Mouse (Mus musculus) CH12.LX (cell line): ENCODE measurements around the gene Slc22a22.

ENCODE experiments used
- JUN ChIP-seq: IDR thresholded peaks from 2 replicates; pipeline ENCODE4 v1.6.1; 2011; ENCODE audit warnings: low read depth, mild to moderate bottlenecking, low read length, improper control_type of control experiment, moderate library complexity; ENCODE audit not compliant: insufficient read depth
- RAD21 ChIP-seq: IDR thresholded peaks from 2 replicates; pipeline ENCODE4 v1.6.1; 2011; ENCODE audit warnings: low read depth, mild to moderate bottlenecking, low read length, improper control_type of control experiment, moderate library complexity
- TCF12 ChIP-seq: IDR thresholded peaks from 2 replicates; pipeline ENCODE4 v1.6.1; 2014; ENCODE audit warnings: low read depth, mild to moderate bottlenecking, inconsistent platforms, low read length, improper control_type of control experiment

DNA sequence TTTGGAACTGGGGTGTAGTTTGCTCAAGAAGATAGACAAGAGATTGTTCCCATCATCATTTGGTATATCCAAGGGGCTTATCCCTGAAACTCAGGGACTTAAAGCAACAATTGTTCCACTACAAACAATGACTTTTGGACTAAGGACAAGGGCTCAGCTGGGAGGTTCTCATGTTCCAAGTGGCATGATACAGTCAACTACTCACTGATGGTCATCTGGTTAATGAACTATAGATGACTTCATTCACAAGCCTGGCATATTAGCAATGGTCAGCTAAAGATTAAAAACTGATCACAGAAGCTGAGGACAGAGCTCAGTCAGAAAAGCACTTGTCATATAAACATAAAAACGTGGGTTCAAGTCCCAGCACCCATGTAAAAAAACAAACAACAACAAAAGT, 44.7 kb upstream of the Slc22a22 start:
- TF ChIP-seq TCF12 (no peak), JUN (no peak), RAD21 (no peak)
